Mouse (Mus musculus): ENCODE measurements around the gene Vkorc1. TPM values are rescaled to one million over a fixed set of nuclear protein-coding genes. Genes with fewer than 3 reads are reported as not detected.
"Not testable (repeated sequence)": the region's sequence is repeated elsewhere in the genome, so short reads cannot be mapped to it uniquely, and the experiment has no call there.

The Vkorc1 gene
- total RNA-seq, 2 experiments from 2014 or later: 27.4 to 28.2 TPM

DNA sequence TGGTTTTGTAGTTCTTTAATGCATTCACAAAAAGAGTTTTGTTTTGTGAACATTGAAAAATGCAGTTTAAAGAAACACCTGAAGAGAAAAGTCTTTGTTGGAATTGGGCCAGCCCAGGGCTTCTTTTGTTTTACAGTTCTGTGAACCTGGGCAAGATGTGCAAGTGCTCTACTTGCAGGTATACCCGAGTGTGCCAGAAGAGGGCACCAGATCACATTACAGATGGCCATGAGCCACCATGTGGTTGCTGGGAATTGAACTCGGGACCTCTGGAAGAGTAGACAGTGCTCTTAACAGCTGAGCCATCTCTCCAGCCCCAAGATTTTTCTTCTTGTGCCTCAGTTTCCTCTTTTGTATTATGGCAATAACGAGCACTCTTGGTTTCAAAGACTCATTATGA lies 22.8 kb upstream of the Vkorc1 start:
- intact Hi-C loops (cut with DNase I): no loop called here
- DNase-seq: peak; percentile 38

DNA sequence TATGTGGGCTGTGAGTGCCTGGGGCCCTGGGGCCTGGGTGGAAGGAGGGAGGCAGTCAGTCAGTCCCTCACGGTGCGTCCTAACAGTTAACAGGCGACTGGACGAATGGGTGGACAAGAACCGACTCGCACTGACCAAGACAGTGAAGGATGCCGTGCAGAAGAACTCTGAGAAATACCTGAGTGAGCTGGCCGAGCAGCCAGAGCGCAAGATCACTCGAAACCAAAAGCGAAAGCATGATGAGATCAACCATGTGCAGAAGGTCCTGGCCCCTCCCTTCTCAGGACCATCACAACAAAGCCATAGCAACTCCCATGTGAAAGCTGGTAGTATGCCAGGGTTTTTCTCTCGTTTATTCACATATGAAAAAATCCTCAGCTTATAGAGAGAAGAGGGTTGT lies 19.9 kb upstream of the Vkorc1 start:
- no peak for DNase-seq

DNA sequence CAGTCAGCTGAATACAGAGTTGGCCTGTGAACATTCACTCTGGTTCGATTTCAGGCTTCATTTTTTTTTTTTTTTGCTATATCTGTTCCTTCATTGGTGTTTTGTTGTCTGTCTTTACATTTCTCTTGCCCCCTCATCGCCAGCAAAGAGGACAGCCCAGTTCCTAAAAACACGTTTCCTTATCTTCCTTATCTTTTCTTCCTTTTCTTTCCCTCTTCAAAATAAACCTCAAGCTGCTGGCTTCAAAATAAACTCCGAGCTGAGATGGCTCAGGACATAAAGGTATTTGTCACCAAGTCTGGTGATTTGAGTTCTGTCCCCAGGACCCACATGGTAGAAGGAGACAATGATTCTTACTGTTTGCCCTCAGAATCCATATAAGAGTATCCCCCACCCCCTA lies 17.5 kb upstream of the Vkorc1 start:
- DNase-seq: no peak
- intact Hi-C loops (cut with DNase I): no loop called here

More for the DNA sequence above, 19.9 kb upstream of the Vkorc1 start:
- intact Hi-C loops (cut with DNase I): no loop called here

DNA sequence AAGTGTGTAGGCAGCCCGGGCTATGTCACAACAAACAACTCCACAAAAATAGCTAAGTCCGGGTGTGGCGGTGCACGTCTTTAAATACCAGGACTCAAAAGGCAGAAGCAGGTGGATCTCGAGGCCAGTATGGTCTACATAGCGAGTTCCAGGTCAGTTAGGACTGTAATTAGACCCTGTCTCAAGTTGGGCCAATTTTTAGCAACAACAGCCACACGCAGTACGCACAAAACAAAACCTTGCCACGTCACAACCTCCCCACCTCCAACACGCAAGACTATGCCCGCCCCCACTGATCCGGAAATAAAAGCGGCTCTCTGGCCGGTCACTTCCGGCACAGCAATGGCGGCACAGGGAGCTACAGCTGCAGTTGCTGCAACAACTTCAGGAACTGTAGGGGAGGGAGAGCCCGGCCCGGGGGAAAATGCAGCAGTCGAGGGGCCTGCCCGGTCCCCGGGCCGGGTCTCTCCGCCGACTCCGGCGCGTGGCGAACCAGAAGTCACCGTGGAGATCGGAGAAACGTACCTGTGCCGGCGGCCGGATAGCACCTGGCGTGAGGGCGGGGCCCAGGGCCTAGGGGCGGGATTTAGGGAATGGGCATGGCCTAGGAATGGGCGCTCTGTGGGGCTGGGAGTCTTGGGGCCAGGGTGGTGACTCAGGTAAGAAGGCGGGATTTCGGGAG lies 16.9 kb upstream of the Vkorc1 start, which contains the start of gene Kat8:
TSS of gene Kat8 (plus strand) at position 327 of the 682 bp plus-strand sequence.
- intact Hi-C loops (cut with DNase I): no loop called here
- DNase-seq: peak; percentile 89

DNA sequence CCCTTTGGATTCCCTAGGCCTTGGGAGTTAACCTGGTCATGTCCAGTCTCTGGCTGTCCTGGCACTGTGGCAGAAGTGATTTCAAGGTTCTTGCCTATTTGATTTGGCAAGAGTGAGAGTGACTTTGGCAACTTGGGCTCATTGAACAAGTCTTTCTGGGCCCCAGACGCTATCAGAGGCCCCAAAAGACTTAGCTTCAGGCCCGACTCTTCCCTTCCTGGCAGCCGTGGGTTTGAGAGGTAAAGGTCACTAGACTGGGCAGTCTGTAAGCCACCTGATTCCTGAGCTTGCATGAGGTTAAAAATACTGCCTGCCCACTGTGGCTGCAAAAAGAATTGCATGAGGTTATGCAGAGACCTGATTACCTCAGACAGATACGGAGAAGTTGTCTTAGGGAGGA lies 13.2 kb upstream of the Vkorc1 start:
- intact Hi-C loops (cut with DNase I): no loop called here

DNA sequence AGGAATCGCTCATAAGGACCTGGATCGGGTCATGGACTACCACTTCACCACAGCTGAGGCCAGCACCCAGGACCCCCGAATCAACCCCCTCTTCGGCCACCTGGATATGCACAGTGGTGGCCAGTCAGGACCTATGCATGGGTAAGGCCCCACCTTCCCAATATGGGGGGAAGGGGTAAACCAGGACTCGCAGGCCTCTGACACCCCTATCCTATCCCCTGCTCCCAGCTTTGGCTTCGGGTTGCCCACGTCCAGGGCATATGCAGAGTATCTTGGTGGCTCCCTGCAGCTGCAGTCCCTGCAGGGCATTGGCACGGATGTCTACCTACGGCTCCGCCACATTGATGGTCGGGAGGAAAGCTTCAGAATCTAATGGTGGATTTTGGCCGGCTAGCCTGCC lies 12.5 kb upstream of the Vkorc1 start:
- intact Hi-C loops (cut with DNase I): no loop called here
- DNase-seq: no peak

More for the DNA sequence above, 13.2 kb upstream of the Vkorc1 start:
- DNase-seq: no peak

DNA sequence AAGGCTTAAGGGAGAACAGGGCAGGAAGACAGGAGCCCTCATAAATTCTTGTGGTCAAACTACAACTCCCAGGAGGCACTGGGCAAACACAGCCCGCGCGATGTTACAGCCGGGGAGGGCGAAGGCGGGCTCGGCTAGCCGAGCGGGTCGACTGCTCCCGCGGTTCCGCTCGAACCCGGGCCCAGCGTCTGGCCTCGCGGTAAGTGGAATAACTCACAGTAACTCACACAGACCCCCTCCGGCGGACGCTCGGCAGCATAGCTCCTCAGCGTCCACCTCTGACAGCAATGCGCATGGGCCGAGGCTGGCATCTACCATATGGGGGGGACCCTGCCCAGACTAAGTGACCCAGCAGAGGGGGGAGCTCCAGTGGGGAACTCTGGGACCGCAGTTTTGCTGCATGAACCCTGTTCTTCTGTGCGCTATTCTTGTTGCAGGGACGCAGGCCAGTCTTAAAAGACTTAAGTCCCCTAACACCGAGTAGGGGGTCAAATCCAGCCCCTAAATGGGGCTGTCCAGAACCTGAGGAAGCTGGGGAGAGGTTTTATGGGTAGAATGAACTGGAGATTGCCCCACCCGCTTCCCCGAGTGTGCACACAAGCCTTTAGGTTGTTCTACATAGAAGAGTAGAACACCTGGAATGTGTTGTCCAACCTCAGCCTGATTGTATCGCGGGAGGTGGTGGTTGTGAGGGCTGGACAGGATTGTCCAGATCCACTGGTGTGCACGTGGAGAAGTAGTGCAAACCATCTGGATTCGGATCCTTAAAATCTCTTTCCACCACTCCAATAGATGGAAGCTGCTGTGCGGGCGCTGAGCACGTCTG lies 8.8 kb upstream of the Vkorc1 start, which contains the start of gene Bckdk:
TSS of gene Bckdk (plus strand) at position 112 of the 826 bp plus-strand sequence.
- intact Hi-C loops (cut with DNase I): no loop called here
- DNase-seq: peak; percentile 77

DNA sequence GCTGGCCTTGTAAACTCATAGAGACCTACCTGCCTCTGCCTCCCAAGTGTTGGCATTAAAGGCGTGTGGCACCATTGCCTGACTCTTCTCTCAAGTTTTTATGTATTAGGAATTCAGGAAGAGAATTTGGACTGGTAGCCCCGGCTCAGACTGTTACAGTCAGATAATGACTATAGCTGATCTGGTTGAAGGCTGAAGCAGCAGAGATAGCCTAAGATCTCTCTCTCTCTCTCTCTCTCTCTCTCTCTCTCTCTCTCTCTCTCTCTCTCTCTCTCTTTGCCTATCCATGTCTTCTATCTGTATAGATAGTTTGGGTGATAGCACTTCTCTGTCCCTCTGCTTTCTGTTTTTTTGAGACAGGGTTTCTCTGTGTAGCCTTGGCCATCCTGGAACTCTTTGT lies 6.4 kb upstream of the Vkorc1 start:
- no peak for DNase-seq
- intact Hi-C loops (cut with DNase I): no loop called here

DNA sequence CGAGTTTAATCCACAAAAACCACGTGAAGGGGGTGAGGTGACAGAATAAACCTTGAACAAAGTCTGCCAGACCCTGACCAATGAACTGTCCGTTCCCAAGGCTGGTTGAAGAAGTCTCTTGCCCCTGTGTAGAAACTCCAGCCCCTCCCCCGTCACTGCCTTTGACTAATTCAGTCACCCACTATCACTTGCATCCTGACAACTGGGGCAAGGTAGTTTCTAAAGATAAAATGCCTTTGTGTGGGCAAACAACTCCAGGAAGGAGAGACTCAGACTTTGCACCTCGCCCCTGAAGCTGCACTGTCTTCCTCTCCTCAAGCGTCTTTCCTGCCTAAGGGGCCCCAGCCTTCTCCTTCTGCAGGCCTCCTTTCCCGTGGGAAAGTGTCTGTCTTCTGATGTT lies 4.6 kb upstream of the Vkorc1 start:
- no peak for DNase-seq
- intact Hi-C loops (cut with DNase I): no loop called here

DNA sequence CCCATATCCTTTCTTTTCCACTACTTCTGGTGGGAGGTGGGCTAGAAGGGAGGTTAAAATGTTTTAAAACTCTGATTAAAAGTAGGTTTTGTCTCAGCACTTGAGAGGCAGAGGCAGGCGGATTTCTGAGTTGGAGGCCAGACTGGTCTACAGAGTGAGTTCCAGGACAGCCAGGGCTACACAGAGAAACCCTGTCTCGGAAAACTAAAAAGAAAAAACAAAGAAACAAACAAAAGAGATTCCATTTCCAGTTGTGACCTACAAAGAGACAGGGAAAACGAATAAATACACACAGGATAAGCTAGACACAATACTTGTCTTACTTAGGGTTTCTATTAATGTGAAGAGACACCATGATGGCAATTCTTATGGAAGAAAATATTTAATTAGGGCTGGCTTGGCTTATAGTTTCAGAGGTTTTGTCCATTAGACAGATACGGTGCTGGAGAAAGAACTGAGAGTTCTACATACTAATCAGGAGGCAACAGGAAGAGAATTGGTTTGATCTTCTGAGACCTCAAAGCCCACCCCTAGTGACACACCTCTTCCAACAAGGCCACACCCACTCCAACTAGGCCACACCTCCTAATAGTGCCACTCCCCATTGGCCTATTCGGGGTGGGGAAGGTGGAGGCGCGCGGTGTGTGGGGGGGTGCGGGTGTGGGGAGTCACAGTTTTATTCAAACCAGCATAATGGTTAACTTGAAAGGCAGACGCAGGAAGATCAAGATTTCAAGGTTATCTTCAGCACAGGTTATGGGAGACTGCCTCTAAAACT lies 3.0 kb upstream of the Vkorc1 start:
- no peak for DNase-seq
- intact Hi-C loops (cut with DNase I): no loop called here

DNA sequence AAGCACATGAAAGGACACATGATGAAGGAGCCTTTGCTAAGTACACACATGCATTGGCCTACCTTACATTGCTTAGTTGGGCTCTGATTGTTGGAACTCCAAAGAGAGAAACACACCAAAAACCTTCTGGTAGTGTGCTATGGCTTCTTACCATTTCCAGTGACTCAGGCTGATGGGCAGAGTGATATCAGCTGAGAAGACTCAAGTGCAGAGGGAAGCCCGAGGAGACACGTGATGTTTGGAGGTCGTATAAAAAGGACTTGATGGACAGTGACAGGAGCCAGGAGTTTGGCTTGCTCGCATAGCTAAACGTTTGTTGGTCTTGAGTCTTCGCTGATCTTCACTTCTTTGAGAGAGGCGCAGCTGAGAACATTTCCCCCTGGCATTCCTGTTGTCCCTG lies 2.1 kb upstream of the Vkorc1 start:
- no peak for DNase-seq
- intact Hi-C loops (cut with DNase I): no loop called here

DNA sequence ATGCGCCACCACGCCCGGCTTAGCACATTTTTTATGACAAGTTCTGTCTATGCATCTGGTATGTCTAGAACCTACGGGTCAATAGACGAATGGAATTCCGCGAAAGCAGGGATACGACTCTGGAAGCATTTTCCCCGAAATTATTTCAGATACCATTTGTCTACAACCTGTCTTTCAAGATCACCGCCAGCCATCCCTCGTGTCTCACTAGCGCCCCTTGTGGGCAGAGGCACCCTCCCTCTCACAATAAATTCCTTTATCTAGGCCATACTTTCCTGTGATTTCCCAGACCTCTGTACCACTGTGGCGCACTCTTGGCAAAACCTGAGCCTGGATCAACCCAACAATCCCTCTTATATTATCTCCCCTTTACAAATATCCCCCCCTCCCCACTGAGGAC lies 967 bp upstream of the Vkorc1 start:
- peak; percentile 70 for DNase-seq
- intact Hi-C loops (cut with DNase I): no loop called here

DNA sequence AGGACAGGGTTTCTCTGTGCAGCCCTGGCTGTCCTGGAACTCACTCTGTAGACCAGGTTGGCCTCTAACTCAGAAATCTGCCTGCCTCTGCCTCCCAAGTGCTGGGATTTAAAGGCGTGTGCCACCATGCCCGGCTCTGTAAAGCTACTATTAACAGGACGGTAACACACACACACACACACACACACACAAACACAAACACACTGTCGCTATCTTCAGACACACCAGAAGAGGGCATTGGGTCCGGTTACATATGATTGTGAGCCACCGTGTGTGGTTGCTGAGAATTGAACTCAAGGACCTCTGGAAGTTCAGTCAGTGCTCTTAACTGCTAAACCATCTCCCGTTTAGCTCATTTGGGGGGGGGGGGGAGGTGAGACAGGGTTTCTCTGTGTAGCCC lies 474 bp upstream of the Vkorc1 start:
- DNase-seq; intact Hi-C loops (cut with DNase I): not testable (repeated sequence)

DNA sequence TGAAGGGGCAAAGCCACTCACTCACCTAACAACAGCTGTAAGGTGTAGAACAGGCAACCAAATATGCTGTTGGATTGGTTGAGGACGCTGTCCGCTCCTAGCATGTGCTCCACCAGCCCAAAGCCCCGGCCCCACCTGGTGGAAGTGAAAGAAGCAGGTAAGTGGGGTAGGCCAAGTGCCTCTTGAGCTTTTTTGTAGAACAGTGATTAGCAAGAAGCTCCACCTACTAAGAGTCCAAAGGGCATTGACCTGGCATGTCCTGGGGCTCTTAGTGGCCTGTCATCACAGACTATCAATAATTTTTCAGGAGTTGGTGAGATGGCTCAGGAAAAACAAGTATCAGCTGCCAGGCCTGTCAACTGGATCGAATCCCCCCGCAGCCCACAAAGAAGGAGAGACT lies 937 bp downstream of the Vkorc1 start:
- intact Hi-C loops (cut with DNase I): no loop called here
- no peak for DNase-seq

DNA sequence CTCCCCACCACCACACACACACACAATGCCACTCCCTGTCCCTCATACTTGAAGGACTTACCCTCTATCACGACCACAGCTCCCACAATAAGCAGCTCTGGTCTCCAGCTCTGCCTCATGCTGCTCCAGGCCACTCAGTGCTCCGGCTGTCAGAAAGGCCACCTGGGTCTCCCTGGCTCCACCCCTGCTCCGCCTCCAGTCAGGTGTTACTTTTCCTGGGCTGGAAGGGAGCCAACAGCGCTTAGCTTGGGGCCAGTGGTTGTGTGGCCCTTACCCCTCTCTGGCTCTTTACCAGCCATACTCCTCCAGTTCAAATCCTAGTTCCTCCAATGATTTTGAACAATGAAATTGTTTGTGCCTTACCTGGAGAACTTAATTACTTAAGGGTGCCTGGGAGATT lies 4.6 kb downstream of the Vkorc1 start, which contains the start of gene Prss53:
TSS of gene Prss53 (minus strand) at position 173 of the 400 bp plus-strand sequence.
- intact Hi-C loops (cut with DNase I): no loop called here
- no peak for DNase-seq

DNA sequence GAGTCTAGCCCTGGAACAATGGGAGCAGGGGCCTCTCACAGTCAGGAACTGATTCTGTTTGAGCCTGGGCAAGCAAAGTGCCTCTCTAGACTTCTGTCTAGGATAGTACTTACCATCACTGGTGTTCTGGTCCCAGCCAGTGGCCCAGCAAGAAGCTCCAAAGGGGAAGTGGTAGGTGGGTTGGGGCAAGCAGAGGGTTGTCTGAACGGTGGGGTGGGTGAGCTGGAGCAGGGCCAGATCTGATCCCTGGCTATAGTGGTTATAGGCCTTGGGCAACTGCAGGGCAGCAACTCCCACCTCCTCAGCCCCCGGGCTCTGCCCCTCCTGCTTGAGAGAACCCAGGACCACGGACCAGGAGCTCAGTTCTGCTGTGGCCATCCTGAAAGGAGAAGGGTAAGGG lies 6.6 kb downstream of the Vkorc1 start:
- intact Hi-C loops (cut with DNase I): no loop called here
- DNase-seq: no peak

DNA sequence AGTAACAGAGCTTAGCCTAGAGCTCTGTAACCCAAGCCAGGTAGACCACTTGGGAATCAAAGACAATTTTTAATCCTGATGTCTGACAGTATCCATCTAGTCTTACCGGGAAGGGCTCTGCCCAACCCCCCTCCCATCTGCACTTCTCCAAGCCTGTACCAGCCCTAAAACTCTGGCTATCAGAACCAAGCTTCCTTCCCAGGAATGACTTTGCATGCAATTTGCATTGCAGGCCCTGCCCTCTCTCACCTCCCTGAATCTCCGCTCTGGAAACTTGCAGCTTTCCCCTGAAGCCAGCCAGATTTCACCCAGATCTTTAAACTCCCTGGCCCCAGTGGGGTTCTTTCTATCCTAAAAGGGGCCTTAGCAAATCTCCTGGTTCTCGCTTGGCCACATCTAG lies 7.6 kb downstream of the Vkorc1 start:
- no peak for DNase-seq
- intact Hi-C loops (cut with DNase I): no loop called here

DNA sequence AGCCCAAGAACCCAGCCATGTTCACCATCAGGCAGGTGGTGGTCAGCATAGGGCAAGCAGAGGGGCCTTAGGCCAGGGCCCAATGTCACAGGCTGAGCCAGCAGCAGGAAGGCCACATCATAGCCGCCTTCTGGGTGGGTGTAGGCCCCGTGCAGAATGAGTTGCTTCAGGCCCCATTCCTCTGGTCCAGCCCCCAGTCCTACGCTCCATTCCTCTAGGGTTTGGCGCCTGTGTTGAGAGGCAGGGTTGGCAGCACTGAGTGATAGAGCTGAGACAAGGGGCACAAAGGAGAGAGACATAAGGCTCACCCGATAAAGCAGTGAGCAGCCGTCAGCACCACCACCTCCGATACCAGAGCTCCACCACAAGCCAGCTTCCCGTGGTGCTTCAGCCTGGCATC lies 8.2 kb downstream of the Vkorc1 start:
- intact Hi-C loops (cut with DNase I): no loop called here
- DNase-seq: no peak

DNA sequence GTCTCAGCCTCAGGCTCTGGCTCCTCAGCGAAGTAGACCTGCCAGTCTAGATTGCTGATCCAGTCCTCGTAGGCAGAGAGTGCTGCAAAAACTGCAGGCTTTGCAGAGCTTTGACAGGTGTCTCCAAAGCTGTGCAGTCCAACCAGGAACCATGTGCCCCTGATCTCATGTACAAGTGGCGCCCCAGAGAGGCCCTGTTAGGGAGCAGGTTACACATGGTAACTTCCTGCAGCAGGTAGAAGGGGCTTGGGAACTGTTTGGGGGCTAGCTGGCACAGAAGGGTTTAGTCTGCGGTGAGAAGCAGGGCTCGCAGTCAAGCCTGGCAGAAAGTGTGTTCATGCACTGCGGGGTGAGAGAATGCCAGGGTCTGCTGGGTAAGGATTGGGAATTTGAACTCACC lies 8.9 kb downstream of the Vkorc1 start:
- DNase-seq: no peak
- intact Hi-C loops (cut with DNase I): no loop called here

DNA sequence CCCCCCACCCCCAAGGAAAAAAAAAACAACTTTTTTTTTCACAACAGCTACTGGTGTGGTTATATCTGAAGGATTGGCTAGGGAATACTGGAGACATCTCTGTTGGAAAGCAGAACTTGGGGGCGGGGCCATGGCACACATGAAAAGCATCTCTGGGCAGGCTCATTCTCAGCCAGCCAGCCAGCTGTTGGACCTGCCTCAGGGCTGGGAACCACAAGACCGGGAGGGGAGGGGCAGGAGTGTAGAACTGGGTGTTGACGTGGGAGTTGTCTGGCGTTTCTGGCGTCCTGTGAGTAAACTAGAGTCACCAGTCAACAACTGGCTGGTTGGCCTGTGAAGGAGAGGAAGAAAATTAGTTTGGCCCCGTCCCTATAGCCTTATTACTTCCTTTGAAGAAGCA lies 9.5 kb downstream of the Vkorc1 start:
- no peak for DNase-seq
- intact Hi-C loops (cut with DNase I): no loop called here

DNA sequence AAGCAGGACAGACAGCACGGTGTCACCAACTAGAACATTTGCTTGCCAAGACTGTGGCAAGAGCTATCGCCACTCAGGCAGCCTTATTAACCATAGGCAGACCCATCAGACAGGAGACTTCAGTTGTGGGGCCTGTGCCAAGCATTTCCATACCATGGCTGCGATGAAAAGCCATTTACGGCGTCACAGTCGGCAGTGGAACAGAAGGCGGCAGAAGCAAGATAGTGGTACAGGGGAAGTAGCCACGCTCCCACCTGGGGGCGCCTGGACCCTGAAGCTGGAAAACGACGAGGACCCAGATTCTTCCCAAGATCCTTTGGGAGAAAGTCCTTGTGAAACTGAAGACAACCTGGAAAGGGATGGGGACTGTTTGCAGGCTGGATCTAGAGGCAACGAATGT lies 15.0 kb downstream of the Vkorc1 start:
- no peak for DNase-seq
- intact Hi-C loops (cut with DNase I): no loop called here

Data from left cerebral cortex, postnatal 4 days (tissue).